ENCODE assay signal across 9 mouse cellular contexts in genomic region chr7:79202336-79202735, GRCm38 (mm10). TPM values are rescaled to one million over a fixed set of nuclear protein-coding genes. Genes with fewer than 3 reads are reported as not detected.
A peak's percentile ranks its signal among the peaks of the same experiment; 100 is the strongest.
DNase-seq lines count a peak whose midpoint lies in the region; ATAC-seq lines count a peak whose summit lies in the region.
"Had no signal": no experiment of that assay in that cellular context is flagged by ENCODE, and none has a peak within 500 bp of the region (broad histone marks: within the 10 kb centered on the region; RNA-seq: fewer than 3 reads in every experiment).

No protein-coding gene starts in this region.

- DNase-seq in hindbrain, embryonic 10.5 days (ENCODE audit: low spot score): no peak
- peak; percentile 19 for DNase-seq in mesoderm, embryonic 11.5 days (ENCODE audit: low read depth, low spot score)
- DNase-seq in right cerebral cortex, postnatal 36 days (ENCODE audit: low spot score in 2 of 2): no peak
- DNase-seq in ovary, postnatal 14 days (ENCODE audit: low spot score): no peak

- no peaks in the 10 kb centered on the region for H3K36me3 ChIP-seq in hindbrain, embryonic 10.5 days
- H3K36me3 ChIP-seq in hindbrain, embryonic 12.5 days: no peaks in the 10 kb centered on the region
- no peaks in the 10 kb centered on the region for H3K36me3 ChIP-seq in heart, embryonic 11.5 days (ENCODE audit: control insufficient read depth, insufficient read depth, low read length)
- H3K36me3 ChIP-seq in kidney, embryonic 14.5 days (ENCODE audit: control insufficient read depth, insufficient read depth, low read length): no peaks in the 10 kb centered on the region

- H3K4me2 ChIP-seq in hindbrain, embryonic 12.5 days (replicated peaks): no peak overlapping the region
- H3K4me2 ChIP-seq in heart, embryonic 11.5 days: no peak overlapping the region
- no peak overlapping the region for H3K4me2 ChIP-seq in kidney, embryonic 14.5 days (replicated peaks; ENCODE audit: low read depth, low read length)

- H3K9ac ChIP-seq in hindbrain, embryonic 12.5 days: no peak overlapping the region
- no peak overlapping the region for H3K9ac ChIP-seq in heart, embryonic 11.5 days (ENCODE audit: low read depth, low read length)
- no peak overlapping the region for H3K9ac ChIP-seq in kidney, embryonic 14.5 days (ENCODE audit: low read depth, low read length)

- ATAC-seq in hindbrain, embryonic 12.5 days (ENCODE audit: low FRiP score): no peak
- ATAC-seq in heart, embryonic 11.5 days (replicated peaks; ENCODE audit: insufficient number of reproducible peaks, low FRiP score, low TSS enrichment): no peak
- ATAC-seq in kidney, embryonic 14.5 days (ENCODE audit: low FRiP score, low TSS enrichment): no peak
- no peak for ATAC-seq in megakaryocyte progenitor cell, adult 5-6 weeks (replicated peaks; ENCODE audit: poor library complexity)
- ATAC-seq: activated CD4-positive, CD25-positive, alpha-beta regulatory T cell, adult 4 months had no signal

- no peaks in the 10 kb centered on the region for H3K4me1 ChIP-seq in hindbrain, embryonic 10.5 days (replicated peaks)
- no peaks in the 10 kb centered on the region for H3K4me1 ChIP-seq in hindbrain, embryonic 12.5 days
- H3K4me1 ChIP-seq in heart, embryonic 11.5 days (ENCODE audit: control insufficient read depth, insufficient read depth, low read length): 0 out of 2 replicates have a peak, but pooled peaks cover 5% of the 10 kb centered on the region
- H3K4me1 ChIP-seq in kidney, embryonic 14.5 days (ENCODE audit: control insufficient read depth, insufficient read depth, low read length): 0 out of 2 replicates have a peak, but pooled peaks cover 2% of the 10 kb centered on the region

- H3K4me3 ChIP-seq in hindbrain, embryonic 10.5 days: no peak overlapping the region
- H3K4me3 ChIP-seq in hindbrain, embryonic 12.5 days: no peak overlapping the region
- no peak overlapping the region for H3K4me3 ChIP-seq in heart, embryonic 11.5 days (ENCODE audit: low read depth, low read length)
- no peak overlapping the region for H3K4me3 ChIP-seq in kidney, embryonic 14.5 days (ENCODE audit: low read length)

- 66% methylated on average over 7 of the region's 7 CpGs for WGBS in hindbrain, embryonic 10.5 days
- WGBS in hindbrain, embryonic 12.5 days: 66% methylated on average over 7 of the region's 7 CpGs
- WGBS in heart, embryonic 11.5 days (ENCODE audit: insufficient replicate concordance): 45% methylated on average over 7 of the region's 7 CpGs
- WGBS in kidney, embryonic 14.5 days: 54% methylated on average over 7 of the region's 7 CpGs

- H3K27ac ChIP-seq in hindbrain, embryonic 10.5 days: peak overlapping the region; percentile 2; the same call in 1 of the 2 replicates
- H3K27ac ChIP-seq in hindbrain, embryonic 12.5 days: no peak overlapping the region
- H3K27ac ChIP-seq in heart, embryonic 11.5 days (ENCODE audit: low read depth, low read length): peak overlapping the region; percentile 38; the same call in 1 of the 2 replicates
- H3K27ac ChIP-seq in kidney, embryonic 14.5 days (ENCODE audit: low read depth, low read length): peak overlapping the region; percentile 82

- no peaks in the 10 kb centered on the region for H3K27me3 ChIP-seq in hindbrain, embryonic 10.5 days (ENCODE audit: insufficient read depth, poor library complexity, severe bottlenecking)
- no peaks in the 10 kb centered on the region for H3K27me3 ChIP-seq in hindbrain, embryonic 12.5 days
- no peaks in the 10 kb centered on the region for H3K27me3 ChIP-seq in heart, embryonic 11.5 days (ENCODE audit: control insufficient read depth, insufficient read depth, low read length)
- H3K27me3 ChIP-seq in kidney, embryonic 14.5 days (ENCODE audit: control insufficient read depth, insufficient read depth, low read length): no peaks in the 10 kb centered on the region

- H3K9me3 ChIP-seq in hindbrain, embryonic 10.5 days: no peaks in the 10 kb centered on the region
- H3K9me3 ChIP-seq in hindbrain, embryonic 12.5 days (replicated peaks): no peaks in the 10 kb centered on the region
- no peaks in the 10 kb centered on the region for H3K9me3 ChIP-seq in heart, embryonic 11.5 days (replicated peaks; ENCODE audit: control insufficient read depth, low read length)
- H3K9me3 ChIP-seq in kidney, embryonic 14.5 days (ENCODE audit: control insufficient read depth, low read length): no peaks in the 10 kb centered on the region

RNA-seq across cellular contexts. Expression of gene Mfge8, which starts 53.5 kb away (rescaled TPM):
- polyA plus RNA-seq in hindbrain, embryonic 10.5 days (2016; fragmentation: Nextera tagmentation; extraction: Ambion mirVana): 98.3 and 105 TPM in 2 replicates
- 72.5 and 73.2 TPM in 2 replicates for polyA plus RNA-seq in hindbrain, embryonic 12.5 days (2016; fragmentation: Nextera tagmentation; extraction: Ambion mirVana)
- polyA plus RNA-seq in heart, embryonic 11.5 days (2014; fragmentation: Nextera tagmentation; extraction: Ambion mirVana): 205 and 243 TPM in 2 replicates
- polyA plus RNA-seq in kidney, embryonic 14.5 days (2014; fragmentation: Nextera tagmentation; extraction: Ambion mirVana): 194 and 243 TPM in 2 replicates
- total RNA-seq in megakaryocyte progenitor cell, adult 5-6 weeks (2015): 8.4 and 10.4 TPM in 2 replicates
- 9.9 and 10.7 TPM in 2 replicates for total RNA-seq in megakaryocyte progenitor cell, adult 5-6 weeks (2017)
